Mouse (Mus musculus): Measurements from ENCODE around the gene Ikzf2. TPM values are rescaled to one million over a fixed set of nuclear protein-coding genes. Genes with fewer than 3 reads are reported as not detected.

Gene Ikzf2
- polyA plus RNA-seq, 1 experiment, result 1.5 TPM

DNA sequence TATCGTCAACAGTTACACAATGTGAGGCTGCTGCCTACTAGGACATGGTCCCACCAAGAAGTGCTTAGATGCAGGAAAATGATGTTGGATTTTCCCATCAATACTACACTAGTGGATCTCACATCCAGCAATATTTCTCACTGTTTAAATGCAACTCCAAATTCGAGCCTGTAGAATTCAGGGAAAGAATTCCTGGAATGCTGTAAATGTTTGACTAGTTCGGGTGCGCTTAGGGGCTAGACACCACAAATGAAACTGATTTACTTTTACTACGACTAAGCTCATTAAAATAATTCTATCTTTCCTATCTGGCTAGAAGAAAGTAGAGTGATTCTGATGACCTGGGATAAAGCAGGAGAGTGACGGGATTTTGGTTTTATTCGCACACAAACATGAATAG, 76.3 kb downstream of the Ikzf2 start:
- no peak for DNase-seq
- Histone ChIP-seq H3K4me3 (replicated peaks; ENCODE audit: extremely low read depth, low read depth, low read length) (no peak overlapping the region), H3K4me1 (ENCODE audit: control insufficient read depth, insufficient read depth, low read length) (peaks cover 2% of the 10 kb centered on the region; the same call in 1 of the 2 replicates)
- WGBS, result 52% methylated on average over 7 of the region's 7 CpGs
- TF ChIP-seq CTCF (IDR thresholded peaks at IDR 0.05; ENCODE audit: insufficient read depth, low read length) (no peak), POLR2A (IDR thresholded peaks at IDR 0.05; ENCODE audit: borderline replicate concordance, extremely low read depth, low read depth, low read length) (no peak)

GRCm38 (mm10) chr1:69608846-69609245, 78.2 kb downstream of the Ikzf2 start:
- WGBS, result 66% methylated on average over 5 of the region's 5 CpGs
- H3K4me3 ChIP-seq (replicated peaks; ENCODE audit: extremely low read depth, low read depth, low read length), result no peak overlapping the region
- TF ChIP-seq CTCF (IDR thresholded peaks at IDR 0.05; ENCODE audit: insufficient read depth, low read length) (no peak), POLR2A (IDR thresholded peaks at IDR 0.05; ENCODE audit: borderline replicate concordance, extremely low read depth, low read depth, low read length) (no peak)
- DNase-seq, result no peak
- peaks cover 2% of the 10 kb centered on the region; the same call in 1 of the 2 replicates for H3K4me1 ChIP-seq (ENCODE audit: control insufficient read depth, insufficient read depth, low read length)

DNA sequence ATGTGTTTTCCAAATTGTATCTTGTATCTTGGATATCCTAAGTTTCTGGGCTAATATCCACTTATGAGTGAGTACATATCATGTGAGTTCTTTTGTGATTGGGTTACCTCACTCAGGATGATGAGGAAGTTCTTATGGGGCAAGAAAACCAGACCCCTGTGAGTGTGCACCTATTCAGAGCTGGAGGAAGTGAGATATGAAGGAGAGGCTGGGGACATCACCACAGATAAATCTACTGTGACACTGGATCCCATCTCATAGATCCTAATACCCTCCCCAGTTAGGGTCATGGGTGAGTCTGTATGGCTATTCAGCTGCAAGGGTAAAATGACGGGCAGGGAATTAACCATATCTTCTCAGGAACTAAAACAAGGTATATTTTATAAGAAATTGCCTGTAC, 80.2 kb downstream of the Ikzf2 start:
- H3K4me3 ChIP-seq (replicated peaks; ENCODE audit: extremely low read depth, low read depth, low read length), result no peak overlapping the region
- no peak for DNase-seq
- TF ChIP-seq CTCF (IDR thresholded peaks at IDR 0.05; ENCODE audit: insufficient read depth, low read length) (no peak), POLR2A (IDR thresholded peaks at IDR 0.05; ENCODE audit: borderline replicate concordance, extremely low read depth, low read depth, low read length) (no peak)
- WGBS, result 85% methylated on average over 1 of the region's 1 CpGs
- peaks cover 2% of the 10 kb centered on the region; the same call in 1 of the 2 replicates for H3K4me1 ChIP-seq (ENCODE audit: control insufficient read depth, insufficient read depth, low read length)

DNA sequence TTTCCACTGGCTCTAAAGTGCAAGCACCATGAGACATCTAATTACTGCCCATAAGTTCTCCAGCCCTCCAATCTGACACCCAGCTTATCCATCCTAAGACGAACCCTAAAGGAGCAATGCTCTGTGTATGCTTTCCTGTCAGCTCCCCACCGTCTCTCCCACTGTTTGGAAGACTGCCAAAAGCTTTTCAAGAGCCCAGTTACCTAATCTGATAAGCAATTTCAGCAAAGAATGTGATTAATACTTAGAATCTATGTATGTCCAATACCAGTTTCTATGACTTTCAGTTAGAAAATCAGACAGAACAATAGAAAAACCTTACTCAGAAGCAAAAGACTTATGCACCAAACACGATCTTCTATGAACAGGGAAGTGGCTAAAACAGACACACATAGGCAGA, 82.8 kb downstream of the Ikzf2 start:
- no peak for DNase-seq
- TF ChIP-seq POLR2A (IDR thresholded peaks at IDR 0.05; ENCODE audit: borderline replicate concordance, extremely low read depth, low read depth, low read length) (no peak), CTCF (IDR thresholded peaks at IDR 0.05; ENCODE audit: insufficient read depth, low read length) (no peak)
- no peak overlapping the region for H3K4me3 ChIP-seq (replicated peaks; ENCODE audit: extremely low read depth, low read depth, low read length)
- 31% methylated on average over 3 of the region's 3 CpGs for WGBS
- H3K4me1 ChIP-seq (ENCODE audit: control insufficient read depth, insufficient read depth, low read length), result no peaks in the 10 kb centered on the region

DNA sequence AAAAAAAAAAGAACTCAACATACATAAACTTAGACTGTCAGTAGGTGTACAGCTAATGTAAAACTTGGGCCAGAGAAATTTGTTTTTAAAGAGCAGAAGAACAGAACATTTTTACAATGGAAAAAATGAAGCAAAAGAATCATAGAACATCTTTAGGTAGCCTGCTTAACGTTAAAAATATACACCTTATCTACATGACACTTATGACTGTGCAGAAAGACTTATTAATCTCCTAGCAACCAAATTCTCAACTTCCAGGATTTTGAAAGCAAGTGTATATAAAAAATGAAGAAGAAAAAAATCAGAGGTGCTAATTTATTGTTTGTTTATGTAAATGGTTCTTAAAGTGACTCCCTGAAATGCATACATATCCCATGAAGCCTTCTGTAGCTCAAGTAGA, 86.1 kb downstream of the Ikzf2 start:
- no peak overlapping the region for H3K4me3 ChIP-seq (replicated peaks; ENCODE audit: extremely low read depth, low read depth, low read length)
- TF ChIP-seq POLR2A (IDR thresholded peaks at IDR 0.05; ENCODE audit: borderline replicate concordance, extremely low read depth, low read depth, low read length) (no peak), CTCF (IDR thresholded peaks at IDR 0.05; ENCODE audit: insufficient read depth, low read length) (no peak)
- 35% methylated on average over 1 of the region's 1 CpGs for WGBS
- DNase-seq, result no peak
- H3K4me1 ChIP-seq (ENCODE audit: control insufficient read depth, insufficient read depth, low read length), result no peaks in the 10 kb centered on the region

DNA sequence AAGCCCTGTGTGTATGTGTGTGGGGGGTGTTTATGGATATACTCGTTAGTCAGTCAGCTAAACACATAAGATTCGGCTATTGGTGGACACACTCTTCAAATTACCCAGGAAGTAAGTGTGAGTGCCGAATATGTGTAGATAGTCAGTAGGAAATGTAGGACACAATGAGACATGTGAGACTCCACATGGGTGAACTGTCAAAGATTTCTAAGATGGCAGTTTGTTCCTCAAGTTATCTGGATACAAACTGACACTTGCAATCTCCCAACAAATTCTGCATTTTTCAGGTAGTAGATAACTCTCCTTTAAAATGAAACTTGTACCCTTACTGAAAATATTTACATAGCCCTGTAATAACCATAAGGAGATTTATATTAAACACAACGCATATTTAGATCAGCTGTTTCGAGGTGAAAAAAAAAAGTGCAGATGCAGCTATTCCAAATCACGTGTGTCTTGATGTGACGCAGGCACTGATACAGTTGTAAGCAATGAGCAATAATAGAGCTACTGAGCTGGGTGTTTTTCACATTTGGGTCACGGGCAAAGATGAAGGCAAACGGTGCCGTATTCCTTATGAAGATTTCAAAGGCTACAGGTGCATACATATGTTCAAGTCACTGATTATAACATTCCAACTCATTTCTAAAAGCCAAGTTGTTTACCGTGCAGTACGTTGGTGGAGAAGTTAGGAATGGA, 87.8 kb downstream of the Ikzf2 start:
- WGBS, result 83% methylated on average over 12 of the region's 12 CpGs
- no peak for DNase-seq
- no peak overlapping the region for H3K4me3 ChIP-seq (replicated peaks; ENCODE audit: extremely low read depth, low read depth, low read length)
- no peaks in the 10 kb centered on the region for H3K4me1 ChIP-seq (ENCODE audit: control insufficient read depth, insufficient read depth, low read length)
- TF ChIP-seq CTCF (IDR thresholded peaks at IDR 0.05; ENCODE audit: insufficient read depth, low read length), result no peak
- TF ChIP-seq POLR2A (IDR thresholded peaks at IDR 0.05; ENCODE audit: borderline replicate concordance, extremely low read depth, low read depth, low read length), result no peak

DNA sequence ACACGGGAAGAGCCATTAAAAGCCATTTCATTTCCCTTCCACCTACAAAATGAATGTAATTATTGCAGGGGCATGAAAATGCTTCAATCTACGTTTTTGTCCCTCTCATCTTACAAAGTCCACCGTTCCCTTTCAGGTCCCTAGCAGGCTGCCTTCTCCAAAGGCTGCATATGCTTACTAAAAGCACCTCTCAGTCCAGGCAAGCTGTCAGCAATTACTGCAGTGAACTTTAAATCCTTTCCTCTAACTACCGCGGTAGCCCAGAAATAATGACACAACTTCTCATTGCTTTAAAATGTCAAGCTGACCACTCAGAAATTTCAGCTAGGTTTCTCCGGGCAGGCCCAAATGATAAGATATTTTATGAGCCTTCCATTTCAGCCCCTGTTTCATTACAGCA, 95.2 kb downstream of the Ikzf2 start:
- Histone ChIP-seq H3K4me3 (replicated peaks; ENCODE audit: extremely low read depth, low read depth, low read length) (no peak overlapping the region), H3K4me1 (ENCODE audit: control insufficient read depth, insufficient read depth, low read length) (peaks cover 3% of the 10 kb centered on the region; the same call in 1 of the 2 replicates)
- DNase-seq, result no peak
- no peak for TF ChIP-seq CTCF (IDR thresholded peaks at IDR 0.05; ENCODE audit: insufficient read depth, low read length)
- 54% methylated on average over 6 of the region's 6 CpGs for WGBS

- H3K4me3 ChIP-seq (replicated peaks; ENCODE audit: extremely low read depth, low read depth, low read length), result no peak overlapping the region
- H3K4me1 ChIP-seq (ENCODE audit: control insufficient read depth, insufficient read depth, low read length), result peaks cover 3% of the 10 kb centered on the region; the same call in 1 of the 2 replicates
- 38% methylated on average over 7 of the region's 7 CpGs for WGBS
- no peak for TF ChIP-seq CTCF (IDR thresholded peaks at IDR 0.05; ENCODE audit: insufficient read depth, low read length)
- TF ChIP-seq POLR2A (IDR thresholded peaks at IDR 0.05; ENCODE audit: borderline replicate concordance, extremely low read depth, low read depth, low read length), result no peak
- no peak for DNase-seq
These were observed 95.7 kb downstream of the Ikzf2 start for GRCm38 (mm10) chr1:69591328-69591801.

GRCm38 (mm10) chr1:69585546-69585945, 101.5 kb downstream of the Ikzf2 start:
- WGBS, result 41% methylated on average over 2 of the region's 2 CpGs
- H3K4me3 ChIP-seq (replicated peaks; ENCODE audit: extremely low read depth, low read depth, low read length), result no peak overlapping the region
- no peaks in the 10 kb centered on the region for H3K4me1 ChIP-seq (ENCODE audit: control insufficient read depth, insufficient read depth, low read length)
- no peak for DNase-seq
- TF ChIP-seq CTCF (IDR thresholded peaks at IDR 0.05; ENCODE audit: insufficient read depth, low read length), result no peak
- TF ChIP-seq POLR2A (IDR thresholded peaks at IDR 0.05; ENCODE audit: borderline replicate concordance, extremely low read depth, low read depth, low read length), result no peak

GRCm38 (mm10) chr1:69583932-69584659, 102.9 kb downstream of the Ikzf2 start:
- WGBS, result 76% methylated on average over 5 of the region's 5 CpGs

More at GRCm38 (mm10) chr1:69583932-69584659, 102.9 kb downstream of the Ikzf2 start:
- Histone ChIP-seq H3K4me3 (replicated peaks; ENCODE audit: extremely low read depth, low read depth, low read length) (no peak overlapping the region), H3K4me1 (ENCODE audit: control insufficient read depth, insufficient read depth, low read length) (no peaks in the 10 kb centered on the region)
- TF ChIP-seq CTCF (IDR thresholded peaks at IDR 0.05; ENCODE audit: insufficient read depth, low read length) (no peak), POLR2A (IDR thresholded peaks at IDR 0.05; ENCODE audit: borderline replicate concordance, extremely low read depth, low read depth, low read length) (no peak)
- no peak for DNase-seq

Measured in lung, adult 2 months (tissue).